Comparison of ENCODE assay signal across 9 mouse cellular contexts in the genomic region with DNA sequence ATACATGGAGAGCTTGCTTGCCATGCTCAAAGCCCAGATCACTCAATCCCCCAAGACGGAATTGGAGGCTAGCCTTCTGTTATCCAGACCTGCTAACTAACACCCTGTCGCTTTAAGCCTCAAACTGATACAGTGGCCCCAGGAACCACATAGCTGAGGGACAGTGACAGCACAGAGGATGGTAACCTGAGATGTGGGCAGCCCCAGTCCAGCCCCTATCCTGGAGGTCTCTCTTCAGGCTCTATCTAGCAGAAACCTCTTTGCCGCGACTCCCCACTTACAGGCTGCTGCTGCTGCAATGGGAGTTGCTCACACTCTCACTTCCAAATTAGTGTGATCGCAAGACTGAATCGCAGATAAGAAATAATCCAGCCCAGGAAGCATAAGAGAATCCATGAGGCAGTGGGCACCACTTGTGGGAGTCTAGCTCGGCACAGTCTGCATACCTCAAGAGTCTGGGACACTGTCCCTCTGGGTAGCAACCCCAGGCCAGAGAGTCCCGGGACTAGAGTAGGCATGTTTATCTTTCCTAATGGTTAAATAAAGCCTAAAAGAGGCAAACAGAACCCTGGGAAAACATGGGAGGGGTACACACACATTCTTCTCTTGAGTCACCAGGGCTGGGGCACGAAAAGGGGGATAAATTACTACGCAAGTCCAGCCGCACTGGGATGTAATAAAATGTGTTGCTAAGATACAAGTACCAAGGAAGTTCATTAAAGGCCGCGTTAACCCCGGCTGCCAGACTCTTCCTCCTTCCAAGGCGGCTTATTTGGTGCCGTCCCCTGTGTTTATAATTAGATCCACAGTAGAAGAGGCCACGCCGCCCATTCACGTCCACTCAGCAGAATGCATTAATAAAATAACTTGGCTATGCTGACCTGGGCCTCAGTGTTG. TPM values are rescaled to one million over a fixed set of nuclear protein-coding genes. Genes with fewer than 3 reads are reported as not detected.
DNase-seq lines count a peak whose midpoint lies in the region; ATAC-seq lines count a peak whose summit lies in the region.
"Had no signal": no experiment of that assay in that cellular context is flagged by ENCODE, and none has a peak within 500 bp of the region (broad histone marks: within the 10 kb centered on the region; RNA-seq: fewer than 3 reads in every experiment).

No protein-coding gene starts in this region.

- no peaks in the 10 kb centered on the region for H3K9me3 ChIP-seq in kidney, embryonic 15.5 days (replicated peaks)
- no peaks in the 10 kb centered on the region for H3K9me3 ChIP-seq in forebrain, embryonic 15.5 days
- H3K9me3 ChIP-seq in limb, embryonic 12.5 days, result no peaks in the 10 kb centered on the region
- no peaks in the 10 kb centered on the region for H3K9me3 ChIP-seq in neural tube, embryonic 15.5 days (replicated peaks)

- ATAC-seq in kidney, embryonic 15.5 days (replicated peaks; ENCODE audit: low FRiP score), result 0 out of 2 replicates have a peak, but pooled peaks have one; percentile 49
- 0 out of 2 replicates have a peak, but pooled peaks have one; percentile 39 for ATAC-seq in forebrain, embryonic 15.5 days (replicated peaks)
- ATAC-seq in limb, embryonic 12.5 days (ENCODE audit: insufficient number of reproducible peaks, insufficient read depth, low FRiP score, low TSS enrichment, low read depth), result peak; percentile 74
- ATAC-seq in neural tube, embryonic 15.5 days (ENCODE audit: low FRiP score), result peak; percentile 55; the same call in 1 of the 2 replicates

- no peaks in the 10 kb centered on the region for H3K27me3 ChIP-seq in kidney, embryonic 15.5 days
- H3K27me3 ChIP-seq in forebrain, embryonic 15.5 days, result no peaks in the 10 kb centered on the region
- H3K27me3 ChIP-seq in limb, embryonic 12.5 days, result no peaks in the 10 kb centered on the region
- H3K27me3 ChIP-seq in neural tube, embryonic 15.5 days (replicated peaks), result no peaks in the 10 kb centered on the region

- no peak overlapping the region for H3K9ac ChIP-seq in kidney, embryonic 15.5 days
- no peak overlapping the region for H3K9ac ChIP-seq in forebrain, embryonic 15.5 days (replicated peaks)
- H3K9ac ChIP-seq in limb, embryonic 12.5 days (replicated peaks), result no peak overlapping the region
- H3K9ac ChIP-seq in neural tube, embryonic 15.5 days (replicated peaks), result 0 out of 2 replicates have a peak overlapping the region, but pooled peaks have one; percentile 21

- peak overlapping the region; percentile 71 for H3K27ac ChIP-seq in kidney, embryonic 15.5 days
- 0 out of 2 replicates have a peak overlapping the region, but pooled peaks have one; percentile 12 for H3K27ac ChIP-seq in forebrain, embryonic 15.5 days (replicated peaks)
- H3K27ac ChIP-seq in limb, embryonic 12.5 days, result peak overlapping the region; percentile 76
- H3K27ac ChIP-seq in neural tube, embryonic 15.5 days (replicated peaks), result peak overlapping the region; percentile 72
- H3K27ac ChIP-seq: left cerebral cortex, adult 2 months had no signal

- peaks cover 25% of the 10 kb centered on the region for H3K4me1 ChIP-seq in kidney, embryonic 15.5 days
- peaks cover 72% of the 10 kb centered on the region for H3K4me1 ChIP-seq in forebrain, embryonic 15.5 days
- peaks cover 45% of the 10 kb centered on the region for H3K4me1 ChIP-seq in limb, embryonic 12.5 days (replicated peaks)
- H3K4me1 ChIP-seq in neural tube, embryonic 15.5 days, result peaks cover 68% of the 10 kb centered on the region

- 18% methylated on average over 19 of the region's 19 CpGs for WGBS in kidney, embryonic 15.5 days
- 17% methylated on average over 19 of the region's 19 CpGs for WGBS in forebrain, embryonic 15.5 days
- 19% methylated on average over 19 of the region's 19 CpGs for WGBS in limb, embryonic 12.5 days
- 15% methylated on average over 19 of the region's 19 CpGs for WGBS in neural tube, embryonic 15.5 days

- H3K36me3 ChIP-seq in kidney, embryonic 15.5 days, result no peaks in the 10 kb centered on the region
- H3K36me3 ChIP-seq in forebrain, embryonic 15.5 days, result no peaks in the 10 kb centered on the region
- no peaks in the 10 kb centered on the region for H3K36me3 ChIP-seq in limb, embryonic 12.5 days
- H3K36me3 ChIP-seq in neural tube, embryonic 15.5 days, result no peaks in the 10 kb centered on the region

- peak overlapping the region; percentile 27 for H3K4me2 ChIP-seq in kidney, embryonic 15.5 days
- H3K4me2 ChIP-seq in forebrain, embryonic 15.5 days (replicated peaks), result no peak overlapping the region
- H3K4me2 ChIP-seq in limb, embryonic 12.5 days, result peak overlapping the region; percentile 37
- H3K4me2 ChIP-seq in neural tube, embryonic 15.5 days, result peak overlapping the region; percentile 26

- no peak overlapping the region for H3K4me3 ChIP-seq in kidney, embryonic 15.5 days (replicated peaks)
- H3K4me3 ChIP-seq in forebrain, embryonic 15.5 days, result no peak overlapping the region
- no peak overlapping the region for H3K4me3 ChIP-seq in limb, embryonic 12.5 days (replicated peaks)
- no peak overlapping the region for H3K4me3 ChIP-seq in neural tube, embryonic 15.5 days (replicated peaks)
- H3K4me3 ChIP-seq: left cerebral cortex, adult 2 months had no signal

- no peak for DNase-seq in kidney, postnatal 10 days
- DNase-seq in thymus, postnatal 4 days, result no peak
- DNase-seq in adrenal gland, postnatal 36 days, result no peak
- DNase-seq in thymus, postnatal 25 days, result no peak

RNA-seq across cellular contexts. Expression of gene Phf21b, which starts 13.7 kb away (rescaled TPM):
- polyA plus RNA-seq in kidney, embryonic 15.5 days (2015; fragmentation: Nextera tagmentation; extraction: Ambion mirVana), result 0.23 and 0.49 TPM in 2 replicates
- polyA plus RNA-seq in forebrain, embryonic 15.5 days (2015; fragmentation: Nextera tagmentation; extraction: Ambion mirVana), result 11.0 and 13.0 TPM in 2 replicates
- 0.84 and 2.0 TPM in 2 replicates for polyA plus RNA-seq in limb, embryonic 12.5 days (2016; fragmentation: Nextera tagmentation; extraction: Ambion mirVana)
- 2.6 and 3.3 TPM in 2 replicates for polyA plus RNA-seq in neural tube, embryonic 15.5 days (2015; fragmentation: Nextera tagmentation; extraction: Ambion mirVana)
- 1 to 10 TPM; 1.1 to 2.0 TPM for total RNA-seq in adrenal gland, postnatal 36 days (2021)

Comparison
In these comparisons a context has a peak if more than half of its experiments do, and no peak if none do; other contexts are left out.
1. H3K27ac ChIP-seq: peak in every context shown above with its lines; median percentile 76 in limb, embryonic 12.5 days; 72 in neural tube, embryonic 15.5 days; 71 in kidney, embryonic 15.5 days; 12 in forebrain, embryonic 15.5 days.